Mouse (Mus musculus): ENCODE data around the gene Rbbp6. TPM values are rescaled to one million over a fixed set of nuclear protein-coding genes. Genes with fewer than 3 reads are reported as not detected.

The Rbbp6 gene
- total and polyA plus RNA-seq, 2 experiments from 2014 or later, result 13.2 to 14.9 TPM

- Histone ChIP-seq H3K4me1 (ENCODE audit: control insufficient read depth, insufficient read depth) (0 out of 2 replicates have a peak, but pooled peaks cover 4% of the 10 kb centered on the region), H3K4me3 (ENCODE audit: low read depth, low read length) (no peak overlapping the region), H3K27me3 (ENCODE audit: control insufficient read depth, insufficient read depth, low read length) (no peaks in the 10 kb centered on the region), H3K27ac (ENCODE audit: low read depth) (no peak overlapping the region), H3K9me3 (replicated peaks; ENCODE audit: control insufficient read depth, low read length) (no peaks in the 10 kb centered on the region), H3K4me2 (ENCODE audit: low read depth, low read length) (no peak overlapping the region), H3K9ac (replicated peaks; ENCODE audit: low read depth, low read length) (no peak overlapping the region), H3K36me3 (replicated peaks; ENCODE audit: control insufficient read depth, insufficient read depth, low read length) (no peaks in the 10 kb centered on the region)
- TF ChIP-seq EP300 (IDR thresholded peaks at IDR 0.05; ENCODE audit: low read depth) (no peak), CTCF (IDR thresholded peaks at IDR 0.05; ENCODE audit: low read depth) (peak; percentile 70)
- peak; percentile 58 for ATAC-seq (ENCODE audit: insufficient read depth, low read depth)
- peak; percentile 70 for DNase-seq (ENCODE audit: low spot score)
- 0% methylated on average over 1 of the region's 1 CpGs for WGBS
Measured at GRCm38 (mm10) chr7:122945149-122945548, 20.3 kb upstream of the Rbbp6 start.

GRCm38 (mm10) chr7:122949268-122949667 lies 16.2 kb upstream of the Rbbp6 start:
- 53% methylated on average over 3 of the region's 3 CpGs for WGBS

GRCm38 (mm10) chr7:122951464-122951863 lies 14.0 kb upstream of the Rbbp6 start:
- no peak overlapping the region for H3K27ac ChIP-seq (ENCODE audit: low read depth)
- DNase-seq (ENCODE audit: low spot score) (no peak), ATAC-seq (ENCODE audit: insufficient read depth, low read depth) (no peak)
- WGBS, result 75% methylated on average over 4 of the region's 4 CpGs
- no peak overlapping the region for H3K4me3 ChIP-seq (ENCODE audit: low read depth, low read length)
- no peak overlapping the region for H3K9ac ChIP-seq (replicated peaks; ENCODE audit: low read depth, low read length)
- no peaks in the 10 kb centered on the region for H3K27me3 ChIP-seq (ENCODE audit: control insufficient read depth, insufficient read depth, low read length)
- no peak overlapping the region for H3K4me2 ChIP-seq (ENCODE audit: low read depth, low read length)
- H3K4me1 ChIP-seq (ENCODE audit: control insufficient read depth, insufficient read depth), result no peaks in the 10 kb centered on the region
- no peaks in the 10 kb centered on the region for H3K36me3 ChIP-seq (replicated peaks; ENCODE audit: control insufficient read depth, insufficient read depth, low read length)
- H3K9me3 ChIP-seq (replicated peaks; ENCODE audit: control insufficient read depth, low read length), result no peaks in the 10 kb centered on the region
- TF ChIP-seq CTCF (IDR thresholded peaks at IDR 0.05; ENCODE audit: low read depth) (no peak), EP300 (IDR thresholded peaks at IDR 0.05; ENCODE audit: low read depth) (no peak)

More at GRCm38 (mm10) chr7:122949268-122949667, 16.2 kb upstream of the Rbbp6 start:
- Histone ChIP-seq H3K4me2 (ENCODE audit: low read depth, low read length) (no peak overlapping the region), H3K27ac (ENCODE audit: low read depth) (no peak overlapping the region), H3K4me1 (ENCODE audit: control insufficient read depth, insufficient read depth) (no peaks in the 10 kb centered on the region), H3K36me3 (replicated peaks; ENCODE audit: control insufficient read depth, insufficient read depth, low read length) (no peaks in the 10 kb centered on the region), H3K27me3 (ENCODE audit: control insufficient read depth, insufficient read depth, low read length) (no peaks in the 10 kb centered on the region), H3K9me3 (replicated peaks; ENCODE audit: control insufficient read depth, low read length) (no peaks in the 10 kb centered on the region), H3K4me3 (ENCODE audit: low read depth, low read length) (no peak overlapping the region), H3K9ac (replicated peaks; ENCODE audit: low read depth, low read length) (no peak overlapping the region)
- TF ChIP-seq CTCF (IDR thresholded peaks at IDR 0.05; ENCODE audit: low read depth) (no peak), EP300 (IDR thresholded peaks at IDR 0.05; ENCODE audit: low read depth) (no peak)
- DNase-seq (ENCODE audit: low spot score) (no peak), ATAC-seq (ENCODE audit: insufficient read depth, low read depth) (no peak)

GRCm38 (mm10) chr7:122952066-122952465 lies 13.4 kb upstream of the Rbbp6 start:
- no peak overlapping the region for H3K9ac ChIP-seq (replicated peaks; ENCODE audit: low read depth, low read length)
- WGBS, result 55% methylated on average over 6 of the region's 6 CpGs
- no peak for ATAC-seq (ENCODE audit: insufficient read depth, low read depth)

GRCm38 (mm10) chr7:122954451-122955225 lies 10.8 kb upstream of the Rbbp6 start:
- TF ChIP-seq EP300 (IDR thresholded peaks at IDR 0.05; ENCODE audit: low read depth), result no peak
- no peak for TF ChIP-seq CTCF (IDR thresholded peaks at IDR 0.05; ENCODE audit: low read depth)
- H3K27ac ChIP-seq (ENCODE audit: low read depth), result no peak overlapping the region
- DNase-seq (ENCODE audit: low spot score) (no peak), ATAC-seq (ENCODE audit: insufficient read depth, low read depth) (no peak)
- no peaks in the 10 kb centered on the region for H3K9me3 ChIP-seq (replicated peaks; ENCODE audit: control insufficient read depth, low read length)
- no peaks in the 10 kb centered on the region for H3K36me3 ChIP-seq (replicated peaks; ENCODE audit: control insufficient read depth, insufficient read depth, low read length)
- H3K4me2 ChIP-seq (ENCODE audit: low read depth, low read length), result no peak overlapping the region
- H3K4me1 ChIP-seq (ENCODE audit: control insufficient read depth, insufficient read depth), result no peaks in the 10 kb centered on the region
- no peaks in the 10 kb centered on the region for H3K27me3 ChIP-seq (ENCODE audit: control insufficient read depth, insufficient read depth, low read length)
- H3K4me3 ChIP-seq (ENCODE audit: low read depth, low read length), result no peak overlapping the region
- 72% methylated on average over 11 of the region's 11 CpGs for WGBS
- no peak overlapping the region for H3K9ac ChIP-seq (replicated peaks; ENCODE audit: low read depth, low read length)

More at GRCm38 (mm10) chr7:122952066-122952465, 13.4 kb upstream of the Rbbp6 start:
- no peak overlapping the region for H3K4me3 ChIP-seq (ENCODE audit: low read depth, low read length)
- no peaks in the 10 kb centered on the region for H3K4me1 ChIP-seq (ENCODE audit: control insufficient read depth, insufficient read depth)
- TF ChIP-seq EP300 (IDR thresholded peaks at IDR 0.05; ENCODE audit: low read depth), result no peak
- TF ChIP-seq CTCF (IDR thresholded peaks at IDR 0.05; ENCODE audit: low read depth), result no peak
- H3K27ac ChIP-seq (ENCODE audit: low read depth), result no peak overlapping the region
- no peaks in the 10 kb centered on the region for H3K36me3 ChIP-seq (replicated peaks; ENCODE audit: control insufficient read depth, insufficient read depth, low read length)
- no peaks in the 10 kb centered on the region for H3K9me3 ChIP-seq (replicated peaks; ENCODE audit: control insufficient read depth, low read length)
- H3K4me2 ChIP-seq (ENCODE audit: low read depth, low read length), result no peak overlapping the region
- no peak for DNase-seq (ENCODE audit: low spot score)
- H3K27me3 ChIP-seq (ENCODE audit: control insufficient read depth, insufficient read depth, low read length), result no peaks in the 10 kb centered on the region

Data from heart, postnatal 0 days (tissue).